Mouse (Mus musculus) small intestine, adult 2 months (tissue): ENCODE data around the gene Vax2.

Experiments used
- CTCF ChIP-seq: fragments of 200-500 bp; IDR thresholded peaks from 2 replicates; pipeline ENCODE4 v1.5.1; 2012; ENCODE audit warnings: low read depth, mild to moderate bottlenecking, control low read depth, inconsistent platforms, low read length, moderate library complexity, mixed read lengths; ENCODE audit not compliant: insufficient replicate concordance, insufficient read length; ENCODE audit errors: extremely low read depth
- POLR2A ChIP-seq: fragments of 200-500 bp; IDR thresholded peaks from 2 replicates; pipeline ENCODE4 v1.6.1; 2012; ENCODE audit warnings: low read depth, mild to moderate bottlenecking, control low read depth, inconsistent platforms, low read length, moderate library complexity

- TF ChIP-seq CTCF, result peak; percentile 58; the same call in 1 of the 2 replicates
- no peak for TF ChIP-seq POLR2A
Measured at GRCm38 (mm10) chr6:83728488-83728887, 17.4 kb downstream of the Vax2 start.
